Mouse (Mus musculus) gastrocnemius, adult 2 months (tissue): Measurements from ENCODE around the gene Mta3. TPM values are rescaled to one million over a fixed set of nuclear protein-coding genes. Genes with fewer than 3 reads are reported as not detected.

Source experiments
- DNase-seq: peaks from one replicate; pipeline ENCODE4 v3.0.0; 2022
- H3K27ac ChIP-seq: fragments of 200-600 bp; 2 replicates; pipeline ENCODE4 v1.8.1; 2022; ENCODE audit warnings: mild to moderate bottlenecking
- H3K4me3 ChIP-seq: fragments of 200-600 bp; 2 replicates; pipeline ENCODE4 v1.8.1; 2022; ENCODE audit warnings: mild to moderate bottlenecking, moderate library complexity
- CTCF ChIP-seq: fragments of 200-600 bp; IDR thresholded peaks from 2 replicates; pipeline ENCODE4 v1.8.1; 2022; ENCODE audit warnings: antibody characterized with exemption, mild to moderate bottlenecking, moderate library complexity
- intact Hi-C: fragments of 180-260 bp; cut with DNase I; formaldehyde crosslinking; loops from one replicate; pipeline ENCODE4 v1.15.1; 2025
- long read RNA-seq, 2 experiments: library from polyadenylated mRNA; stranded (forward); transcript quantifications; one replicate each; pipeline ENCODE4 v2.0.0; 2021
- total RNA-seq, 2 experiments: library from RNA; stranded (reverse); gene quantifications; 2 replicates each; pipeline ENCODE4 v1.2.3; 2021

The Mta3 gene
- total RNA-seq: 10 to 100 TPM in 1 of 2 experiments, 1 to 10 TPM in 1; 7.7 to 10.2 TPM
- long read RNA-seq, experiment 1, partial matches to known transcripts: 0 of 8 reads
- long read RNA-seq, experiment 1, other reads (novel, unspliced or antisense): 6 of 8 reads
- long read RNA-seq, experiment 2, partial matches to known transcripts: 1 of 8 reads
- long read RNA-seq, experiment 2, other reads (novel, unspliced or antisense): 6 of 8 reads

DNA sequence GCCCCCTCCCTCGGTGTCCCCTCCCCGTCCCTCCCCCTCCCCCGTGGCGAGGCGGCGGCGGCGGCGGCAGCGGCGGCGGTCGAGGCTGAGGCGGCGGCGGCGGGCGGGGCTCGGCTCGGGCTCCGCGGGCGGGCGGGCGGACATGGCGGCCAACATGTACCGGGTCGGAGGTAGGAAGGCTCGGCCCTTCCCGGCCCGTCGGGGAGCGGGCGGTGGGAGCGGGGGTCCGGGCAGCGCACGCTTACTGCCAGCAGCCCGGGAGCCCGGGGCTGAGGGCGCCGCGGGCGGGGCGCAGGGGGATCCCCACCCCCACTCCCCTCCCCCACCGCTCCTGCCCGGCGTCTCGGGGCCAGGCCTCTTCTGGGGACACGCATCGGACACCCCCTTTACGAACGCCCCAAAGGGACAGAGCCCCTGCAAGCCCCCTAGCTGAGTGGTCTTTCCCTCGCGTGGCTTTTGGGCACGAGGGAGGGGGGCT, at the start of gene Mta3:
Mta3 (plus strand) TSS at position 48 of the 478 bp plus-strand sequence.
- H3K4me3 ChIP-seq: peak within 1 kb of the TSS; percentile 97
- H3K27ac ChIP-seq: peak within 1 kb of the TSS; percentile 94
- peak; percentile 83 for DNase-seq
- TF ChIP-seq CTCF: no peak
- intact Hi-C loops: loop anchor here (5.0 kb wide), 1 partner anchor 46 kb away; no protein-coding TSS in a partner anchor

DNA sequence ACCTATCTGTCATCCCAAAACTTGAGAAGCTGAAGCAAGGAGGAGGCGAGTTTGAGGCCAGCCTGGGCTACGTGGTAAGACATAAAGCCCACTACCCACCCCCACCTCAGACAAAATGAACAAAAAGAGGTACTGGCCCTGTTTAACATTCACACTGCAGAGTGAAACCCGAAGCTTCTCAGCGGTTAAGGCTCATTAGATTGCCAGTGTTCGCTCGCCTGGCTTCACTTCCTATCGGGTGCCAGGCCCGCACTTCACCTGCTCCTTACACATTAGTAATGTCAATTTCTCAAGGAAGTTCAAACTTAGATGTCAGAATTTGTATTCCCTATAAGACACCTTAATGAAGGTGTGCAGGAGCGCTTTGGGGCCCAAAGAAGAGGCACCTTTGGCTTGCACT, 48.6 kb upstream of the Mta3 start:
- intact Hi-C loops: no loop called here
- no peak for DNase-seq
- TF ChIP-seq CTCF: no peak
- H3K4me3 ChIP-seq: no peak overlapping the region
- no peak overlapping the region for H3K27ac ChIP-seq

DNA sequence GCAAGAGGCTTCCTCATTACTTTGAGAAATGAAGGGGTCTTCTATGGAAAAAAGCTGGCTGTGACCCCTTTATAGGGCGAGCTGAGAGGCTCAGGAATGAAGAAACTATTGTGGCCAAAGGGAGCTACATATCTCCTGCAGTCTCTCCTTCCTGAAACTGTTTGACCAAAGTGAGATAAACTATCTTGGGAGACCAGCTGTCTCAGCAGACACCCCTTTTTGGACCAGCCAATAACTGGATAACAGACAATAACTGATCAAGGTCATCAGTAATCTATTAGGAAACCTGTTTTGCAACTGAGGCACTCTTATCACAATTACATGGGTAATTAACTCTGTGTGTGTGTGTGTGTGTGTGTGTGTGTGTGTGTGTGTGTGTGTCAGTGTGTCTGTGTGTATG, 47.0 kb upstream of the Mta3 start:
- no peak for TF ChIP-seq CTCF
- intact Hi-C loops: no loop called here
- no peak overlapping the region for H3K27ac ChIP-seq
- H3K4me3 ChIP-seq: no peak overlapping the region
- no peak for DNase-seq

DNA sequence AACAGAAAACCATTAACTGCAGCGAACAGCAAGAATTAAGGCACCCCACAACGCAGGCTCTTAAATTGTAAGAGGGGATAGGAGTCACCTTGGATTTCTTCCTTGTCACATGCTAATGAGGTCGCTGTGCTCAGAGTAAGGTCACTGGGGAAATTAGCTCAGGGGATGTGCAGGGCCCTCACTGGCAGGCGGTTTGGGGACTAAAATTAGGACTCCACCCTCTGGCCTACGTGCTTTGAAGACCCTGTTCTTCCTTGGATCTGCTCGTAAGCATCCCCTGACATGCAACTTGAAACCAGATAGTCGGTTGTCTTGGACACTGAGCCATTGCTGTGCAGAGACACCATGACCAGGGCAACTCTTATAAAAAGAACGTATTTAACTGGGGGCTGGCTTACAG, 41.2 kb upstream of the Mta3 start:
- TF ChIP-seq CTCF: no peak
- H3K27ac ChIP-seq: no peak overlapping the region
- intact Hi-C loops: no loop called here
- DNase-seq: no peak
- no peak overlapping the region for H3K4me3 ChIP-seq

DNA sequence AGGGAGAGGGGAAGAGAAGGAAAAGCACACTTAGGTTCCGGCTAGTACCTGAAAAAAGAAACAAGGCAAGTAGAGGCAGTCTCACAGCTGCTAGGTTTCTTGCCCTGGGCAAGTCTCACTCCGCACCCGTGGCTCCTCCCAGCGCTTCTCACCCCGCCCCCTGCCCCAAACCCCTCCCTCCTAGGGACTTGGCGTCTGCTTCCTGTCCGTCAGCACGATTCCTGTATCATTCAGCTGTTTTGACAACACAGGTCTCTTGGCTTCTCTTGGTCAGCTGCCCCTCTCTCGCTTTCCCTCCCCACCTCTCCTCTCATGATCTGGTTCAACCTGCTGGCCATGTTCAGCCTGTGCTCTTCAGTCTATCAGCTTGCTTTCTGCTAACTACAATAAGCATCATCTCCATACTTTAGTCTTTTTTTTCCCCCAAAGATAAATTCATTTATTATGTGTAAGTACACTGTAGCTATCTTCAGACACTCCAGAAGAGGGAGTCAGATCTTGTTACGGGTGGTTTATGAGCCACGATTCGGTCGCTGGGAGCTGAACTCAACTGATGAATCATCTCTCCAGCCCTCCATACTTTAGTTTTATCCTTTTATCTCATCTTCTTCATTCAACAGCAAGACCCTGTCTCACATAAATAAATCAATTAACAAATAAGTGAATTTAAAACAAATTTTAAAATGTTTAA, 39.2 kb upstream of the Mta3 start:
- intact Hi-C loops: no loop called here
- Histone ChIP-seq H3K27ac (no peak overlapping the region), H3K4me3 (no peak overlapping the region)
- DNase-seq: no peak
- no peak for TF ChIP-seq CTCF

DNA sequence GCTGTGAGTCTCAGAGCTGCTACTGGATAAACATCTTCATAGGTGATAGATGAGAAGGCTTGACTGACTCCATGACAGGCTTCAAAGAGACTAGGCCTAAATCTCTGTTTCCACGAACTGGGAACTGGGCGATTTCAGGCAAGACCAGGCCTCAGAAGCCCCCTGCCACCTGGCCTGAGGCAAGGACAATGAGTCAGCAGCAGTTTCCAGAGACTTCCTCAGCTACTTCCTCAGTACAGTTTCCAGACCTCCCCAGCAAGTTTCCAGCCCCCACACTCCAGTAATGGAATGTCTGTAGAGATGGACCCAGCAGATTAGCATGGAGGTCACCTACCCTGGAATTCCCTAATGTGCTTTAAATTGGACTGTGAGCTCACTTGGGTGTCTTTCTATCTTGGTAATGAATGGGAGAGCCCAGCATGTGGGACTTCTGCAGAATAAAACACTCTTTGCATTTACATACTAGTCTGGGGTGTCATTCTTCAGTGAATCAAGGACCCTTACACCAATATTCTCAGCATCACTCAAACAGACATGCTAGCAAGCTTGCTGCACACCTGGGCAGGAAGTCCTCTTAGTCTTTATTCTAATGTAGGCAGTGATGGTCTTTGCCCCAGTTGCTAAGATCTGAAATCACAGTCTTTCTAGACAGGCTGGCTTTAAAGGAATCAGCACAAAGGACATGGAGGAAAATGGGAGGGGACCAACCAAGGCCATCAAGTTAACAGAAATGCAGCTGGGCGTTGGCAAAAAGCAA, 37.9 kb upstream of the Mta3 start:
- Histone ChIP-seq H3K4me3 (no peak overlapping the region), H3K27ac (no peak overlapping the region)
- intact Hi-C loops: no loop called here
- no peak for DNase-seq
- TF ChIP-seq CTCF: no peak

DNA sequence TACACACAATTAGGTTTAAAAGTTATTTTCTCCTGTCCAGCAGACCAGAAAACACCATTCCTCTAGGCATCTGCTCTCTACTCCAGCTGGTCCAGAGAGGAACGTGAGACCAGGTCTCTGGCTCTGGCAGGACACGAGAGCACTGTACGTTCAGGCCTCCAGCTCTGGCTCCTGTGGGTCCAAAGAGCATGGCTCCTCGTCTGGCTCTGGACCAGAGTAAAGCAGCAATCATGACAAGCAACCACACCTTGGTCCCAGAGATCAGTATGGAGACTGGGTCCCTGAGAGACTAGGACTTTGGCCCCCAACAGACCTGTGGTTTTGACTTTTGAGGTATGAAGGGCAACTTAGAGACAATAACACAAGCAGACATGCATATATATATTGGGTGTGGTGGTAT, 33.3 kb upstream of the Mta3 start:
- Histone ChIP-seq H3K27ac (no peak overlapping the region), H3K4me3 (no peak overlapping the region)
- intact Hi-C loops: no loop called here
- DNase-seq: no peak
- TF ChIP-seq CTCF: no peak

DNA sequence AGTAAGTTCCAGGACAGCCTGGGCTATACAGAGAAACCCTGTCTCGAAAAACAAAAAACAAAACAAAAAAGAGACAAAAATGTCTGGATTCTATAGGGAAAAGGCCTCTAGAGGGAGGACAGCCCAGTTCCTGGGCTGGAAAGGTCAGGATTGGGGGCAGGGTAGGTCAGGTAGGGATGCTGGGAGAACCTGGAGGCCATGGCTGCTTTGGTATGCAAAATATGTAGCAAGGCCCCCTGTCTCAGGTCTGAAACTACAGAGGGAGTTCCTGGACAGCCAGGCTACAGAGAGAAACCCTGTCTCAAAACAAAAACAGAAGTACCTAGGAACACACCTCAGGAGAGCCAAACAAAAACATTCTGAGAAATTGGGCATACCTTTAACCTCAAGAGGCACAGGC, 28.6 kb upstream of the Mta3 start:
- intact Hi-C loops: no loop called here
- Histone ChIP-seq H3K4me3 (no peak overlapping the region), H3K27ac (no peak overlapping the region)
- no peak for DNase-seq
- no peak for TF ChIP-seq CTCF

DNA sequence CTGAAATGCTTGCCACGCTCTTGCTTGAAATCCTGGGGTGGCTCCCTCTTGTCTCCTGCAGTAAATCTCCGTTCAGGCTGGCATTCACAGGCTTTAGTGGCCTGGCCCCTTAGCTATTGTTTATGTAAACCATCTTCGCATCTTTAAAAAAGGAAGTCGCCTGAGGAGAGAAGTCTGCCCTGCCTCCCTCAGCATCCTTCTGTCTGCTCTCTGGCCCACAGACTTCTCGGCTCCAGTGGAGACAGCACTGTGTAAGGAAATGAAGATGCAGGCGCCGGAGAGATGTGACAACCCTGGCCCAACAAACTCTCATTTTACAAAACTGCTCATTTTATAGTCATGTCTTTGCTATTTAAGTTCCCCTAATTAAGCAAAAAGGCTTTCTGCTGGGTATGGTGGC, 24.0 kb upstream of the Mta3 start:
- Histone ChIP-seq H3K4me3 (no peak overlapping the region), H3K27ac (no peak overlapping the region)
- intact Hi-C loops: no loop called here
- DNase-seq: no peak
- no peak for TF ChIP-seq CTCF

DNA sequence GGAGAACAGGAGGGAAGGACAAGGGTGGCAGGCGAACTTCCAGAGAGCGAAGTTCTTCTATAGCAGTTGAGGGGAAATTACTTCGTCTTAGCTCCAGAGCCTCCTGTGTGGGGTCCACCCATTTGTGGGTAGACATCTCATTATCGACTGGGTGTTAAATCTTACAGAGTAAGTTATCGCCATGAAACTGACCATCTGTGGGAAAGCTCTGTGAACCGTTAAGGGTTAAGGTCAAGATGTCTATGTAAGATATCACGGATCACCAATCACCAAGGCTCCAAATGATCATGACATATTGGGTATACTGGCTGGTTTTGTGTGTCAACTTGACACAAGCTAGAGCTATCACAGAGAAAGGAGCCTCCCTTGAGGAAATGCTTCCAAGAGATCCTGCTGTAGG, 21.5 kb upstream of the Mta3 start:
- intact Hi-C loops: no loop called here
- no peak overlapping the region for H3K27ac ChIP-seq
- no peak for DNase-seq
- no peak overlapping the region for H3K4me3 ChIP-seq
- no peak for TF ChIP-seq CTCF

DNA sequence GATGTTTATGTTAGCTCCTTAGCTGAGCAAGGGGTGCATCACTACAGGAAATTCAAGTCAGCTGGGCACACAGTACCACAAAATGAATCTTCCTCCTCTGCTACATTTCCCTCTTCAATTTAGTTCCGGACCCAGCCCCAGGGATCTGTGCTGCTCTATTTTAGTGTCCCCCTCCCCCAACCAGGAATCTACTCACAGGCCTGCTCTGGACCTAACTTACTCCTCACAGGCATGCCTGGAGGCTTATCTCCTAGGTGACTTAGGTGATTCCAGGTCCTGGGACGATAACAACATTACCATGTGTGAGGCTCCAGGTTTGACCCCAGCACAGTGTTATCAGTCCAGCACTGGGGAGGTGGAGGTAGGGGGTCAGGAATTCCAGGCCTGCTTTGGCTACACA, 15.5 kb upstream of the Mta3 start:
- no peak overlapping the region for H3K4me3 ChIP-seq
- no peak overlapping the region for H3K27ac ChIP-seq
- no peak for TF ChIP-seq CTCF
- DNase-seq: no peak
- intact Hi-C loops: no loop called here

DNA sequence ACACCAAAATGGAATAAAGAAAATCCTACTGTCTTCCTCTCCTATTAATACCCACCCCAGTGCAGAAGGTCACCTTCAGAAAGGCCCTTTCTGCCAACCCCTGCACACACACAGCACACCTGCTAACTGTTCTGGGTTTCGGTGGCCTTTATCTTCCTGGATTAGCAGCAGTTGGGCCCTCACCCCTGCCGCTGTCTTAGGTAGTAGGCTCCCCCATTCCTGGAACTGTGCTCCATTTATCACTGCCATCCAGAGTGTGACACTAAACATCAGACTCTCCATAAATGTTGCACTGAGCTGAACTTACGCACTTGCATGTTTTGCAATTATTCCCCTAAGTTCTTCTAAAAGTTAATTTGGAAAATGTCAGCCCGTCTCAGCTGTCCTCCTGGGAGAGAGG, 14.6 kb upstream of the Mta3 start:
- no peak for TF ChIP-seq CTCF
- Histone ChIP-seq H3K27ac (no peak overlapping the region), H3K4me3 (no peak overlapping the region)
- intact Hi-C loops: no loop called here
- no peak for DNase-seq

DNA sequence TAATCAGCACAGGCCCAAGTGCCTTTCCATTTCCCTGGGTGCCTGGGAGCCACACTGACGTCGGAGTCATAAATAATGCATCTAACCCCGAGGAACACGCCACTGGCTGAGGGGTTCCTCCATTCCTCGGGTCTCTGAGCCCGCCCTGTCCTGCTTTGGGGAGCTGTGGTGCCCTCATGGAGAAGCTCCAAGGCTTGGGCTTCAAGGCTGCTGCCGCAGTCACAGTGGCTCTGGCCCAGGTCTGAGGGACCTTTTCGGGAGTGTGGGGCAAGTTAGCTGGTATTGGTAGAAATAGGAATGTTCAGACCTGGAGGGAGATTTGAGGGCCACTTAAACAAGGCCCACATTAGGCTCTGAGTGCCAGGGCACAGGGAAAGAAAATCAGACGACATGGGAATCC, 12.0 kb upstream of the Mta3 start:
- TF ChIP-seq CTCF: no peak
- intact Hi-C loops: no loop called here
- Histone ChIP-seq H3K27ac (no peak overlapping the region), H3K4me3 (no peak overlapping the region)
- no peak for DNase-seq

DNA sequence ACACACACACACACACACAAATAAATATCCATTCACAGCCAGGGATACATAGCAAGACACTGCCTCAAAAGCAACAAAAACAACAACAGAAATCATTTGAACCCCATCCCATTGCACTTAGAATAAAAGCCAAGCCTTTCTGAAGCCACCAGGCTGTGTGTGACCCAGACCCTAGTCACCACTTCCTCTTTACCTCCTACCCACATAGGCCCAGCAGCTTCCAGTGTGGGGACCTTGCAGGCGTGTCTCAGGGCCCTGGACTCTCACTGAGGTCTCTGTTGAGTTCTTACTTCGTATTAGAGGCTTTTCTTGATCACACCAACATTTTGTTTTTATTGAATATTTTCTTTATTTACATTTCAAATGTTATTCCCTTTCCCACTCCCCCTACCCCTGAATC, 10.2 kb upstream of the Mta3 start:
- intact Hi-C loops: no loop called here
- Histone ChIP-seq H3K4me3 (no peak overlapping the region), H3K27ac (no peak overlapping the region)
- DNase-seq: no peak
- TF ChIP-seq CTCF: no peak
